Mouse (Mus musculus): Measurements from ENCODE around the gene Peak1. TPM values are rescaled to one million over a fixed set of nuclear protein-coding genes. Genes with fewer than 3 reads are reported as not detected.
"Not testable (repeated sequence)": the region's sequence is repeated elsewhere in the genome, so short reads cannot be mapped to it uniquely, and the experiment has no call there.

Gene Peak1
- total RNA-seq, 2 experiments from 2014 or later, result 36.7 TPM

DNA sequence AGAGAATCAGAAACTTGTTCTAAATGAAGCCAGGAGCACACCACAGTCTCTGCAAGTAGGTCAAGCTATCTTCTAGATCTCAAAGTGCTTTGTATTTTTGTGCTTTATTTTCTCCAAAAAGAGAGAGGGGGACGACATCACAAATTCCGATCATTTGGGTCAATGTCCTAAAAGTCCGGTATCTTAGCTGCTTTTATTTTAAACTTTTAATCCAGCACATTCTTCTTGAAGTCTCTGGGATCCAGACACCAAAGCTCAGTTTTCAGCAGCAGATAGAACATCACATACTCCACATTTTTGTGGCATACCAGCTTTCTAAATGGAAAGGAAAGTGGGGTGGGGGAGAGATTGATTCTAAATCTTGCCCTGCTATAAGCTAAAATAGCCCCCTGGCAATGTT, 183.3 kb downstream of the Peak1 start:
- intact Hi-C loops (cut with DNase I), result no loop called here
- H3K27ac ChIP-seq, result no peak overlapping the region; the same call in 1 of the 2 replicates
- TF ChIP-seq CTCF (IDR thresholded peaks at IDR 0.05), result no peak
- DNase-seq (ENCODE audit: extremely low spot score in 1 of 2, low spot score in 2 of 2), result no peak
- no peak overlapping the region for H3K4me3 ChIP-seq

GRCm38 (mm10) chr9:56233316-56233715, 184.6 kb downstream of the Peak1 start:
- no peak for TF ChIP-seq CTCF (IDR thresholded peaks at IDR 0.05)
- no peak for DNase-seq (ENCODE audit: extremely low spot score in 1 of 2, low spot score in 2 of 2)
- Histone ChIP-seq H3K27ac (no peak overlapping the region), H3K4me3 (no peak overlapping the region)
- intact Hi-C loops (cut with DNase I), result no loop called here

DNA sequence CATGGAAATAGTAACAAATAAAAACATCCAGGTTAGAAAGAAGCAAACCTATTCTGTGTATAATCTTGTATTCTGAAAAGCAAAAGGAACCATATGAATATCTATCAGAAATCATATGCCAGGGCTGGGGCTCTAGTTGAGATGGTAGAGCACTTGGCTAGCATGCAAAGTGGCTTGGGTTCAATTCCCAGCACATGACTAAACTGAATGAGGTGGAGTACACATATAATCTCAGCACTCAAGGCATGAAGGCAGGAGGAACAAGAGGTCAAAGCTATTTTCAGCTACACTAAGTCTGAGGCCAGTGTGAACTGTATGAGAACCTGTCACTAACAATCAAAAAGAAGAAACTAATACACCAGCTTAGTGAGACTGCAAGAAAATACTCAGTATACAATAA, 187.0 kb downstream of the Peak1 start:
- intact Hi-C loops (cut with DNase I), result no loop called here
- DNase-seq (ENCODE audit: extremely low spot score in 1 of 2, low spot score in 2 of 2), result no peak
- Histone ChIP-seq H3K4me3 (no peak overlapping the region), H3K27ac (no peak overlapping the region)
- no peak for TF ChIP-seq CTCF (IDR thresholded peaks at IDR 0.05)

GRCm38 (mm10) chr9:56227626-56228025, 190.2 kb downstream of the Peak1 start:
- intact Hi-C loops (cut with DNase I), result no loop called here
- no peak for TF ChIP-seq CTCF (IDR thresholded peaks at IDR 0.05)
- Histone ChIP-seq H3K27ac (no peak overlapping the region), H3K4me3 (no peak overlapping the region)
- no peak for DNase-seq (ENCODE audit: extremely low spot score in 1 of 2, low spot score in 2 of 2)

DNA sequence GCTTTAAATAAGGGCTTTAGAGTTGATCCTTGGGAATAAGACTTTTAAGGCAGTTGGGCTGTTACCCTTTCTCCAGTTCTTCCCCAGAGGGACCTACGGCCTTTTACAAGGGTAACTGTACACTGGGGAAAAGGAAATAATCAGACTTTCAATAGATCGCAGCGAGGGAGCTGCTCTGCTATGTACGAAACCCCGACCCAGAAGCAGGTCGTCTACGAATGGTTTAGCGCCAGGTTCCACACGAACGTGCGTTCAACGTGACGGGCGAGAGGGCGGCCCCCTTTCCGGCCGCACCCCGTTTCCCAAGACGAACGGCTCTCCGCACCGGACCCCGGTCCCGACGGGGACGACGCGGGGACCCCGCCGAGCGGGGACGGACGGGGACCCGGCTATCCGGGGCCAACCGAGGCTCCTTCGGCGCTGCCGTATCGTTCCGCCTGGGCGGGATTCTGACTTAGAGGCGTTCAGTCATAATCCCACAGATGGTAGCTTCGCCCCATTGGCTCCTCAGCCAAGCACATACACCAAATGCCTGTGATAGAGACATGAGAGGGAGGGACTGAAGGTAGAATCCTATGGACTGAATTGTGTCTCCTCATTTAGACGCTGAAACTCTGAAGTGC, 194.3 kb downstream of the Peak1 start:
- intact Hi-C loops (cut with DNase I), result not testable (repeated sequence)

GRCm38 (mm10) chr9:56218860-56219259, 199.0 kb downstream of the Peak1 start:
- Histone ChIP-seq H3K4me3 (no peak overlapping the region), H3K27ac (no peak overlapping the region)
- no peak for TF ChIP-seq CTCF (IDR thresholded peaks at IDR 0.05)
- intact Hi-C loops (cut with DNase I), result no loop called here
- DNase-seq (ENCODE audit: extremely low spot score in 1 of 2, low spot score in 2 of 2), result no peak

More for the DNA sequence above, 194.3 kb downstream of the Peak1 start:
- not testable (repeated sequence) for H3K4me3 ChIP-seq, H3K27ac ChIP-seq
- DNase-seq (ENCODE audit: extremely low spot score in 1 of 2, low spot score in 2 of 2), result peak; percentile 79 to 90

DNA sequence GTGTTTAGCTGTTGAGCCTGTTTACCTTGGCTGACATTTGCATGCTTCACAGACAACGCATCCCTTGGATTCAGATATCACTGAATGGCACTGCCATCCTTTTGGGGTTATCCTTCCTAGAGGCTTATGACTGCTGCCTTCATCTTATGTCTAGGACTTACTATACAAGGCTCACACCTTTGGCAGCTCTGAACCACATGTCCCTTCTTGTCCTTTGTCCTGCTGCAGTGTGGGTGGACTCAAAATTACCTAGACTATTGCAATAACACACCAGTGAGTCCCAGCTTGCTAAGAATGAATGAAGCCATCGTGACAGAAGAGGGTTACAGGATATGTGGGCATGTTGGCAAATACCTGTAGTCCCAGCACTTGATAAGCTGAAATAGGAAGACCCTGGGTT, 199.8 kb downstream of the Peak1 start:
- H3K4me3 ChIP-seq, result no peak overlapping the region
- DNase-seq (ENCODE audit: extremely low spot score in 1 of 2, low spot score in 2 of 2), result no peak
- H3K27ac ChIP-seq, result no peak overlapping the region
- intact Hi-C loops (cut with DNase I), result no loop called here
- no peak for TF ChIP-seq CTCF (IDR thresholded peaks at IDR 0.05)

DNA sequence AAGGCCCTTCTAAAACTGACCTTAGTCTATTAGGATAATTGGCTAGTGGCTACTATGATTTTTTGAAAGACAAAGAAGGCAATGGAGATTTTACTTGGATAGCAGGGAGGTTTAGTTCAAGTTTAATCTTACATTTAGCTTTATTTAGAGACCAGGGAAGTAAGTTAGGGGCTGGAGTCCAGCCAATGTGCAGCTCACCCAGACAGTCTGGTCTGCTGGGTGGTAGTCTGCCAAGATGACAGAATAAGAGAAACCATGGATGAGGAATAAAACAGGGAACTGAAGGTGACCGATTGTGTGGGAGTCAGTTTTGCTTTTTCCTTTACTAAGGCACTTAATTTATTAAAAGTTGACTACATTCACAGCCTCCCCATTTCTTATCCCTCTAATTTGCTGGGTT, 200.5 kb downstream of the Peak1 start:
- intact Hi-C loops (cut with DNase I), result no loop called here
- Histone ChIP-seq H3K4me3 (no peak overlapping the region), H3K27ac (no peak overlapping the region)
- TF ChIP-seq CTCF (IDR thresholded peaks at IDR 0.05), result no peak
- no peak for DNase-seq (ENCODE audit: extremely low spot score in 1 of 2, low spot score in 2 of 2)

GRCm38 (mm10) chr9:56213451-56214291, 204.2 kb downstream of the Peak1 start:
- no peak overlapping the region for H3K4me3 ChIP-seq
- peak; percentile 49 to 56 for DNase-seq (ENCODE audit: extremely low spot score in 1 of 2, low spot score in 2 of 2)
- intact Hi-C loops (cut with DNase I), result loop anchor here (1.0 to 5.0 kb wide), 3 partner anchors 49 to 339 kb away; no protein-coding TSS in a partner anchor

GRCm38 (mm10) chr9:56208817-56209216, 209.1 kb downstream of the Peak1 start:
- no peak for DNase-seq (ENCODE audit: extremely low spot score in 1 of 2, low spot score in 2 of 2)
- H3K27ac ChIP-seq, result no peak overlapping the region
- H3K4me3 ChIP-seq, result no peak overlapping the region
- TF ChIP-seq CTCF (IDR thresholded peaks at IDR 0.05), result no peak
- intact Hi-C loops (cut with DNase I), result no loop called here

More at GRCm38 (mm10) chr9:56213451-56214291, 204.2 kb downstream of the Peak1 start:
- no peak overlapping the region; the same call in 1 of the 2 replicates for H3K27ac ChIP-seq
- TF ChIP-seq CTCF (IDR thresholded peaks at IDR 0.05), result peak; percentile 93

- intact Hi-C loops (cut with DNase I), result no loop called here
- no peak for DNase-seq (ENCODE audit: extremely low spot score in 1 of 2, low spot score in 2 of 2)
- no peak overlapping the region for H3K4me3 ChIP-seq
- H3K27ac ChIP-seq, result no peak overlapping the region
- TF ChIP-seq CTCF (IDR thresholded peaks at IDR 0.05), result no peak
Measured at GRCm38 (mm10) chr9:56207516-56207915, 210.4 kb downstream of the Peak1 start.

- no peak for TF ChIP-seq CTCF (IDR thresholded peaks at IDR 0.05)
- intact Hi-C loops (cut with DNase I), result no loop called here
- Histone ChIP-seq H3K4me3 (no peak overlapping the region), H3K27ac (no peak overlapping the region)
- no peak for DNase-seq (ENCODE audit: extremely low spot score in 1 of 2, low spot score in 2 of 2)
Measured at GRCm38 (mm10) chr9:56207083-56207482, 210.8 kb downstream of the Peak1 start.
